Mouse (Mus musculus) spleen, adult 2 months (tissue): ENCODE measurements around the gene Tmem104.

ENCODE experiments used
- CTCF ChIP-seq: fragments of 200-500 bp; IDR thresholded peaks from 2 replicates; pipeline ENCODE4 v1.5.1; 2011; ENCODE audit warnings: mild to moderate bottlenecking, inconsistent platforms; ENCODE audit not compliant: insufficient read depth, insufficient read length, insufficient replicate concordance; ENCODE audit errors: extremely low read depth
- POLR2A ChIP-seq: fragments of 200-500 bp; IDR thresholded peaks from 2 replicates; pipeline ENCODE4 v1.6.1; 2011; ENCODE audit warnings: low read depth, low read length, inconsistent platforms

- TF ChIP-seq CTCF = no peak
- no peak for TF ChIP-seq POLR2A
Observed at GRCm38 (mm10) chr11:115231924-115232323, 44.6 kb downstream of the Tmem104 start.
